Mouse (Mus musculus) skeletal muscle tissue, adult 2 months (tissue): ENCODE measurements around the gene Jsrp1.

Experiments used
- DNase-seq: peaks from one replicate; pipeline ENCODE4 v3.0.0-alpha.2; 2012; ENCODE audit warnings: low read depth, low spot score

Gene Jsrp1

GRCm38 (mm10) chr10:80810084-80810483, 3.2 kb downstream of the Jsrp1 start:
- DNase-seq = no peak

DNA sequence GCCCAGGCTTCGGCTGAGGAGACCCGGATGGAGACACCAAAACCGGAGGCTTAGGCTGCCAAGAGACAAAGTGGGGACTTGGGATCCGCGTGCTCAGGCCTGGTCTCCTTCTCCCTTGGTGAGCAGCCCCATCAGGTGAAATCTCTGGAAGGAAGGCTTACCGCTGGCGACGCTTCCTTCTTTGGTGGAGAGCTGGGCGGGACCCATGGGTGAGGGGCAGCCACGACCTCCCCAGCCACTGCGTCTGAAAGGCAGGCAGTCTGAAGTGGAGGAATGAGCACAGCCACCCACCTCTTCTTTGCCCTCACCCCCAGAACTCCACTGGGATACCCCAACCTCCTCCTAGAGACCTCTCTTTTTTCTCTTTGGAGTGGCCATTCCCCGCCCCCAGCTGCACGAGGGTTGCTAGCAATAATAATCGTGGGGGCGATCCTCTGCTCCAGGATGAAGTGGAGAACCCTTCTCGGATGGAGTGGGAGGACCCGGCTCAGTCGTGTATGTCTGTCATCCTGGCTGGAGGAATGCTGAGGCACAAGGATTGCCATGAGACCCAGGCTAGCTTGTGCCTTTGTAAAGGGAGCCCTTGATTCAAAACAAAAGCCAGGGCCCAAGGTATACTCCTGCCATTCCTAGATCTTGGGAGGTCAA, 4.2 kb downstream of the Jsrp1 start:
- no peak for DNase-seq

GRCm38 (mm10) chr10:80808099-80808984, 5.0 kb downstream of the Jsrp1 start:
- DNase-seq = no peak

DNA sequence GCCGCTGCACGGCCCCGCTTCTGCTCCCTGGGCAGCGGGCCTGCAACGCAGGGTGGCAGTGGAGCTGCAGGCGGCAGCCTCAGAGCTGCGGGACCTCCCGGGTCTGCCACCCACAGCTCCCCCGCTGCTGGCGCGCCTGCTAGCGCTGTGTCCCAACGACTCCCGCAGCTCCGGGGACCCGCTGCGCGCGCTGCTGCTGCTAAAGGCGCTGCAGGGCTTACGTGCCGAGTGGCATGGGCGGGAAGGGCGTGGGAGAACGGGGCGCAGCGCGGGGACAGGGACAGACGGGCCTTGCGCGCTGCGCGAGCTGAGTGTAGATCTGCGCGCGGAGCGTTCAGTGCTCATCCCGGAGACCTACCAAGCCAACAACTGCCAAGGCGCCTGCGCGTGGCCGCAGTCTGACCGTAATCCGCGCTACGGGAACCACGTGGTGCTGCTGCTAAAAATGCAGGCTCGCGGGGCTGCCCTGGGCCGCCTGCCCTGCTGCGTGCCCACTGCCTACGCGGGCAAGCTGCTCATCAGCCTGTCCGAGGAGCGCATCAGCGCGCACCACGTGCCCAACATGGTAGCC, 6.2 kb downstream of the Jsrp1 start:
- DNase-seq = peak; percentile 87

DNA sequence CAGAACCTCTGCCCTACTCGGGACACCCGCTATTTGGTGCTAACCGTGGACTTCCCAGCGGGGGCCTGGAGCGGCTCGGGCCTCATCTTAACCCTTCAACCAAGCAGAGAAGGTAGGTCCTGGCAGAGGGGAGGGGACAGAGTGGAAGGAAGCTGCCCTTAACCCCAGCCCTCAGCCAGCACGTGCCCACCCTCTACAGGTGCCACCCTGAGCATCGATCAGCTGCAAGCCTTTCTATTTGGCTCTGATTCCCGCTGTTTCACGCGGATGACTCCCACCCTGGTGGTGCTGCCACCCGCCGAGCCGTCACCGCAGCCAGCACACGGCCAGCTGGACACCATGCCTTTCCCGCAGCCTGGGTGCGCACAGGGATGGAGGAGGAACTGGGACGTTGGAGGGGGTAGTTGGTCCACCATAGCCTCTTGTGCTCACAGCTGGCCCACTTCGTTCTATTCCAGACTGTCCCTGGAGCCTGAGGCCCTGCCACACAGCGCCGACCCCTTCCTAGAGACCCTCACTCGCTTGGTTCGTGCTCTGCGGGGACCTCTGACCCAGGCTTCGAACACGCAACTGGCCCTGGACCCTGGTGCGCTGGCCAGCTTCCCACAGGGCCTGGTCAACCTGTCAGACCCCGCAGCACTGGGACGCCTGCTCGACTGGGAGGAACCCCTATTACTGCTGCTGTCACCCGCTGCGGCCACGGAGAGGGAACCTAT, 6.8 kb downstream of the Jsrp1 start:
- DNase-seq = no peak

GRCm38 (mm10) chr10:80805925-80806324, 7.4 kb downstream of the Jsrp1 start:
- peak; percentile 59 for DNase-seq

DNA sequence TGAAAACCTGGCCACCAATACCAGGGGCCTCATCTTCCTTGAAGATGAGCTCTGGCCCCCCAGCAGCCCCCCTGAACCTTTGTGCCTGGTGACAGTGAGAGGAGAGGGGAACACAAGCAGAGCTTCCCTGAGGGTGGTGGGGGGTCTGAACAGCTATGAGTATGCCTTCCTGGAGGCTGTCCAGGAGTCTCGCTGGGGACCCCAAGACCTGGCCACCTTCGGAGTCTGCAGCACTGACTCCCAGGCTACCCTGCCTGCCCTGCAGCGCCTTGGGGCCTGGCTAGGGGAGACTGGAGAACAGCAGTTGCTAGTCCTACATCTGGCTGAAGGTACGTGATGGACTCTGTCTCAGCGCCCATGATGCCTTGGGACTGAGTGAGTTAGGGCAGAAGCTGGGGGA, 8.0 kb downstream of the Jsrp1 start:
- no peak for DNase-seq

DNA sequence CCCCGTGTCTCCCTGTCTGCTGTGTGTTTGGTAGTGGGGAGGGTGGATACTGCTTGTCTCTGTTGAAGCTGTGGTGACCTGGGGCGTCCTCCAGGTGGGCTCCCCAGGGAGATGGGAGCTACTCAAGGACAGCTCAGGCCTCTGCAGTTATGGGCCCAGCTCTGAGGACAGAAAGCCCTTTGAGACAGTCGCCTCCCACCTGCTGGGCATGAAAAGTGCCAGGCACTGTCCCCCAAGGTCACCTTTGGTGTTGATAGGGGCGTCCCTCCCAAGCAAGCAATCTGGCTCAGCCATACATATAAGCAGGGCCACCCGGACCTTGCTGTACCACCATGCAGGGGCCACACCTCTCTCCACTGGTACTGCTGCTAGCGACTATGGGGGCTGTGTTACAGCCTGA, 8.4 kb downstream of the Jsrp1 start, which contains the start of gene Amh:
Gene Amh, plus strand, starts transcription at position 328 of the 400 bp plus-strand sequence.
- no peak for DNase-seq

GRCm38 (mm10) chr10:80804340-80804739, 9.0 kb downstream of the Jsrp1 start:
- no peak for DNase-seq

- DNase-seq = no peak
Measured at GRCm38 (mm10) chr10:80802996-80803395, 10.3 kb downstream of the Jsrp1 start.

GRCm38 (mm10) chr10:80802204-80802912, 10.9 kb downstream of the Jsrp1 start:
- DNase-seq = no peak

GRCm38 (mm10) chr10:80799070-80799566, 14.2 kb downstream of the Jsrp1 start:
- DNase-seq = peak; percentile 51

GRCm38 (mm10) chr10:80798150-80799006, 14.9 kb downstream of the Jsrp1 start, which contains the start of the genes Sf3a2 and Plekhj1:
Sf3a2 (plus strand) TSS chr10:80798198.
Plekhj1 (minus strand) TSS chr10:80798626.
- peak; percentile 98 for DNase-seq

GRCm38 (mm10) chr10:80797186-80798149, 15.8 kb downstream of the Jsrp1 start:
- DNase-seq = no peak

DNA sequence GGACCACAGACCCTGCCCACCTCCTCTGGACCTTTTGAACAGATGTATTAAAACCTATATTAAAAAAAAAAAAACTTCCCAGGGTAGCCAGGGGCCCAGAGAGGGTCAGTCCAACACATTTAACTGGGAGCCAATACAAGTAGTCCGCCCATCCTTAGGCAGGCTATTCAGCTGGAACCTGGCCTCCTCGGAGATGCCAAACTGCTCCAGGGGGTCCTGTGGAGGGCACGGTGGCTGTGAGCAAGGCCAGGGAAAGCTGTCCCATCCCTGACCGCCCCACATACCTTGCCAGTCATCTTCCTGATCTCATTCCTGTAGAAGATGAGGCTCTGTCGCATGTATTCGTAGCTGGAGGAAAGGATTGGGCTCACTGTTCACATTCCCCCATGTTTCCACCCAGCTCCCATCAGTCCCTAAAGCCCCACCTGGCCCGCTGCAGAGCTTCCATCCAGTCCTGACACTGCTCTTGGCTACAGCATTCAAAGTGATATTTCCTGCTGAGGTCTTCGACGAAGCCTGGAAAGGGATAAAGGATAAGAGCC, 16.9 kb downstream of the Jsrp1 start:
- no peak for DNase-seq

DNA sequence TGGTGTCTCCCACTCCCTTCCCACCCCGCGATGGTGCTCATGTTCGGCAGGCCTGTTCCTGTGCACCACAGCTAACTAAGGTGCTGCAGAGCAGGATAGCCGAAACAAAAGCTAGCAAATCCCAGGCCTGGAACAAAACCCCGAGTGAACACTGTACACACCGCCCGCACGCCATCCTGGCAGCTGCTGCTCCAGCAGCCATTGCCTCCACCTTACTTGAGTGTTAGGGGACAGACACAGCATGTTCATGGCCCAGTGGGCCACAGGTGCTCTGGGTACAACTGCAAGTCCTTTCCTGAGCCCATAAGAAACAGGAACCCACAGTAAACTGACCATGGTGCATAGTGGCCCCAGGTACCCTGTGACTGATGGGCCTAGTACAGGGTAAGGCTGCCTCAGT, 18.5 kb downstream of the Jsrp1 start:
- DNase-seq = no peak

DNA sequence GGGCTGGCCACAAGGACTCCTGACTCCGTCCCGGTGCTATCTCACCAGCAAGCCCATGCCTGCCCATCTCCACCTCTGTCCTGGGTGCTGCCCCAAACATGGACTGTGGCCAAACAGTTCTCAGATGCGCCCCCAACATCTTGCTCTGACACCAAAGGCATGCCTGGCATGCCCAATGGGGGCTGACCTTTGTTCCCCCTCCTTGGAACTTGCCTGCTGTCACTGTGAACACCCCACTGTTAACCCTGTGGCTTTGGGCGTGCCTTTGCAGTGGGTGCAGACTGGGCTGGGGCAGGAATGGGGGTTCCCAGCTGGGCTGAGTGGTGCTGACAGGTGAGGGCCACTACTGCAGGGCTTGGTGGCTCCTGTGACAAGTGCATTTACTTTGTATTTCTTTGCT, 19.5 kb downstream of the Jsrp1 start:
- DNase-seq = no peak

GRCm38 (mm10) chr10:80793033-80793784, 20.1 kb downstream of the Jsrp1 start:
- DNase-seq = no peak
